Mouse (Mus musculus): ENCODE results near the gene Gm884. TPM values are rescaled to one million over a fixed set of nuclear protein-coding genes. Genes with fewer than 3 reads are reported as not detected.
"Not testable (repeated sequence)": the region's sequence is repeated elsewhere in the genome, so short reads cannot be mapped to it uniquely, and the experiment has no call there.

Gm884 gene
- polyA plus RNA-seq, 2 experiments from 2014 or later, result not detected

DNA sequence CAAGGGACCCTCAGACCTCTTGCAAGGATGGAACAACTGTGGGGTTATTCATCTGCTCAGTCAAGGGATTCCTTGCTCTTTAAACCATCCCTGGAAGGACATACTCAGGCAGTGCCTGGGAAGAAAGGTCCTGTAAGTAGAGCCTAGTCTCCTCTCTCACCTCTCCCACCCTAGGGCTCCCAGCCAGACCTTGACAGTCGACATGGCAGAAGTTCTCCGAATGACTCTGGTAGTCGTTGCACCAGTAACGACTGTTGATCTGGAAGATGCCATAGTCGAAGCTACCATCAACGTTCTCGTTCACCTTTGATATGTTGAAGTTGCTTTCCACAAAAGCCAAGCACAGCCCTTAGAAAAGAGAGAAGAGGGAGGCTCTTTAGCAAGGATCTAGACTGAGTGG lies 13.9 kb upstream of the Gm884 start:
- no peak for ATAC-seq

DNA sequence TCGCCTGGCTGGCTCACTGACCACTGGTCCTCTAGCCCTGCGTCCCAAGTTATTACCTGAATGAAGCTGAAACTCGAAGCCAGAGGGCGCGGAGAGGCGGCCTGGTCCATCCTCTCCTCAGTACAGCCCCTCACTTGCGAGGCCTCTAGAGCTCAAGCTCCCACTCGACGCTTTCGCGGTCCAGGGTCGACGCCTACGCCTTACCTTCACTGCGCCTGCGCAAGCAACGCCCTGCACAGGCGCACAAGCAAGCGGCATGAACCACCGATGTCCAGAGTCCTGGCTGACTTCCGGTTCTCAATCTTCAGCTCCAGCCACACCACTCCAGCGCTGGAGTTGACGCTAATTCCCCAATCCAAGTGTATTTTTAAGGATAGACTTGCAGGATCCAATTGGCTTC lies 6.5 kb upstream of the Gm884 start:
- no peak for ATAC-seq

DNA sequence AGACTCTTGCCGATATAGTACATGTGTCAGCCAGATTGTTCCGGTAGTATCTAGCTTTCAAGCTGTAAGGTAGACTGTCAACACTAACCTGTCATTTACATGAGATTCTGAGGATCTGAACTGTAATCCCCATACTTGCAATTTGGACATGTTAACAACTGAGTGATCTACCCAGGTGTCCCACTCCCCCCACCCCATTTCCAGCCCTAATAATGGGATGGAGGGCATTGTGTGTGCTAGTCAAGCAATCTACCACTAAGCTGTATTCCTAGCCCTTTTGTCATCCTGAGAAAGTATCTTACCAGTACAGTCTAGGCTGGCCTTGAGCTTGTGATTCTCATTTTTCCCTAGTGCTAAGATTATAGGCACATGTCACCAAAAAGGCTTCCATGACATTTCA lies 10.2 kb downstream of the Gm884 start:
- no peak for ATAC-seq

DNA sequence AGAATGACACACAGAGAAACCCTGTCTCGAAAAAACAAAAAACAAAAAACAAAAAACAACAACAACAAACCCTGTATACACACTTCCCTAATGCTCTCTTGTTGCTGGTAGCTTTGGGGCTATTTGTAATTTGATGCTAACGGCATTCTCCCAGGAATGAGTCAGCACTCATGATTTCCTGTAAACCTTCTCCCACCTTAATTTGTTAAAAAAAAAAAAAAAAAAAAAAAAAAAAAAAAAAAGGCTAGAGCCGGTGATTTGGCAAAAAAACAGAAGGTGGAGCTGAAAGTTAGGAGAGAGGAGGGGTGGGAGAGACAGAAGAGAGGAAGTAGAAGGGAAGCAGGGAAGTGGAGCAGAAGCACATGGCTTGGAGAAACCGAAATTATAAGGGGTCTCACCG lies 14.3 kb downstream of the Gm884 start:
- ATAC-seq, result no peak

DNA sequence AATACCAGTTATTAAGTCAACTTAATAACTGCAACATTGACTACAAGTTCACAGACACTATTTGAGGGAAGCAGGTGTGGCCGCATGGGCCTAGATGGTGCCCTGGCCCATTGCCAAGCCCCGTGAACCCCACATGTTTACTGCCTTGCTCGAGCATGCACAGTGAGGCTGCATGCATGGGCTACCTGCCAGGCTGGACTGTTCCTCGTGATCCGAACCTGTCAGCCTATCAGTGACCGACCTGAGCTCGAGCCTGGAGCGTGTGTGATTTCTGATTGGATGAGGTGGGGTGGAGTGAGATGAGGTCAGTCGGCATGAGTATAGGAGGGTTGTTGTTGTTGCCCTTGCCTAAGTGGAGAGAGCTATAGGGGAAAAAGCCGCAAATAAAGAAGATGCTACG lies 42.6 kb downstream of the Gm884 start:
- no peak for ATAC-seq

DNA sequence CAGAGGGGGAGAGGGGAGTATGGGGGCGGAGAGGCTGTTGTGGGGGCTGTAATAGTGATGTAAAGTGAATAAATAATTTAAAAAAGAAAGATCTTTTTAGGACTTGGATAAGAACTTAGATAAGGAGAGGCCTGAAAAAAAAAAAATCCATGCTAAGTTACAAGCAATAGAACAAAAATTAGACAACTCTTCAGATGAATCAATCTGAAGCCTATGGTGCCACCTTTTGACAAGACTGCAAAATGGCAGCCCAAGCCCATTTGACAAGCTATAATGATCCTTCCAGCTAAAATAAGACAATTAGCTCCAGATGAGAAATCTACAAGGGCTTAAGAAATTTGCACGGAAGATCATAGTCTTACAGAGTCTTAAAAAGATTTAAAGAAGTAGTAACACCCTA lies 64.9 kb downstream of the Gm884 start:
- no peak for ATAC-seq

DNA sequence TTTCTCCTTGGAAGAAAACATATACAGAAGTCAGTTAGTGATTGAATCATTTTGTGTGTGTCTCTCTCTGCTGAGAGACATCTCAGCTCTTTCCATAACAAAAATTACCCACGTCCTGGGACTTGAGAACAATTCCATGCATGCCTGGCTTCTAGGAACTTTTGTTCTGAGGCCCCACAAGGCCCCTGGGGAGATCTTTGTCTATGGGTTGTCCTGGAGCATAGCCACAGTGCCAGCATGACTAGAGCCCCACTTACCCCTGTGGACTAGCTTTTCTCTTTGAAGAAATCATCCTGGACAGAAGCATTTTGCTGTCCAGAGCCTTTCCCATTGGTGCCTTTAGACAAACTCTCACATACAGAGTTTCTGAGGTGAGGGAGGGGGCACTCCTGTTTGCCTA lies 86.0 kb downstream of the Gm884 start:
- not testable (repeated sequence) for ATAC-seq

DNA sequence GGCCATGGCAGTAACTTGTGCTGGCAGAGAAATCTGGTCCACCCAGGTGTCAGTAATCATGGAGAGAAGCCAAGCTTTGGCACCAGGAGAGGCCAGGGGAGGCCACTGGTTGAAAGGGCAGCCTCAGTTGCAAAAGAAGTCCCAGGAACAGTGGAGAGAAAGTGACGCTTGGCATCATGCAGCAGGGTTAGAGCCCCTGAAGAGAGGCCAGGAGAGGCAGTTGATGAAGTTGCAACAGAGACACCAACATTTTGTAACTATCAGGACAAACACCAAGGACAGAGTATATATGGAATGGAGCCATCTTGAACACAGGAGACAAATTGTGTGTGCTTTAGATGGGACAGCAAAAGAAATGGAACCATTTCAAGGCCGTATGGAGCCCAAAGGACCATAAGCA lies 108.8 kb downstream of the Gm884 start:
- no peak for ATAC-seq

DNA sequence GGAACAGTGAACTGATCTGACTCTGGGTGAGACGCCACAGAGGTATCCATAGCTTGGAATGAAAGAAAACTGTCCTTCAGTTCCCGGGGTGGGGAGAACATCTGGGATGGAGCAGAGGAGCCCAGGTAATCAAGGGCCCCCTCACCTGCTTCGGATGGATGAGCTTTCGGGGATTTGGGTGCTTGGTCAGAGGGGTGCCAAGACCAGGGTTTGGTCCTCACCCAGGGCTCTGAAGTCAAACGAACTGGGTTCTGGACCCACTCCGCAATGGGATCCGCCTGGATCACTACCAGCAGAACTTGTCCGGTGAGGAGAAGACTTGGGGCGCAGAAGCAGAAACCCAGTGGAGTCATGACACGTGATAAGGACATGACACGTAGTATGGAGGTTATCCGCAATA lies 116.4 kb downstream of the Gm884 start, which contains the start of gene Lrrc37a:
Lrrc37a (minus strand) TSS at position 101 of the 400 bp plus-strand sequence.
- no peak for ATAC-seq

Other genes starting within 250 kb of the Gm884 start
- gene Plekhm1, start 208.5 kb downstream of the Gm884 start, polyA plus RNA-seq (2017; shearing (Covaris generic)), result 10 to 100 TPM in 1 of 2 experiments, 1 to 10 TPM in 1; 7.0 to 15.2 TPM
- gene Lrrc37a, start 116.5 kb downstream of the Gm884 start, polyA plus RNA-seq (2017; shearing (Covaris generic)), result under 1 TPM in 1 of 2 experiments, not detected in 1; 0.07 TPM
- gene Lyzl6, start 17.8 kb upstream of the Gm884 start, polyA plus RNA-seq (2017; shearing (Covaris generic)), result not detected
- not detected for gene Rprml, start 28.4 kb upstream of the Gm884 start, polyA plus RNA-seq (2017; shearing (Covaris generic))
- gene Gosr2, start 76.8 kb upstream of the Gm884 start, polyA plus RNA-seq (2017; shearing (Covaris generic)), result 100 to 1,000 TPM in 1 of 2 experiments, 10 to 100 TPM in 1; 78.8 to 115 TPM
- not detected for gene Wnt9b, start 128.7 kb upstream of the Gm884 start, polyA plus RNA-seq (2017; shearing (Covaris generic))
- gene Wnt3, start 153.0 kb upstream of the Gm884 start, polyA plus RNA-seq (2017; shearing (Covaris generic)), result 1 to 10 TPM; 2.4 to 3.8 TPM

Data from CD4-positive, CD25-positive, alpha-beta regulatory T cell, adult 4 months (primary cell).